Mouse (Mus musculus) liver, embryonic 11.5 days (tissue): ENCODE data around the gene Dguok. TPM values are rescaled to one million over a fixed set of nuclear protein-coding genes. Genes with fewer than 3 reads are reported as not detected.

Source experiments
- ATAC-seq: fragments of 200-750 bp; cut with Nextera tagmentation; replicated peaks from 2 replicates; pipeline ENCODE4 v1.8.0; 2017; ENCODE audit warnings: moderate number of reproducible peaks, mild to moderate bottlenecking, moderate TSS enrichment, moderate library complexity; ENCODE audit not compliant: low FRiP score
- DNase-seq: peaks from one replicate; pipeline ENCODE4 v3.0.0-alpha.2; 2017; ENCODE audit warnings: low spot score
- H3K27ac ChIP-seq: fragments of 300-500 bp; sonication (generic); 2 replicates; pipeline ENCODE4 v1.5.1; 2014; ENCODE audit warnings: mild to moderate bottlenecking, low read depth, low read length, control low read depth
- H3K27me3 ChIP-seq: fragments of 300-500 bp; sonication (generic); replicated peaks from 2 replicates; pipeline ENCODE4 v1.6.1; 2014; ENCODE audit warnings: low read length, mixed read lengths; ENCODE audit not compliant: control insufficient read depth, insufficient read depth
- H3K36me3 ChIP-seq: fragments of 300-500 bp; sonication (generic); 2 replicates; pipeline ENCODE4 v1.6.1; 2014; ENCODE audit warnings: mild to moderate bottlenecking, low read length, moderate library complexity, mixed read lengths; ENCODE audit not compliant: control insufficient read depth, insufficient read depth
- H3K4me1 ChIP-seq: fragments of 300-500 bp; sonication (generic); replicated peaks from 2 replicates; pipeline ENCODE4 v1.6.1; 2014; ENCODE audit warnings: low read length, mixed read lengths; ENCODE audit not compliant: control insufficient read depth, insufficient read depth
- H3K4me2 ChIP-seq: fragments of 300-500 bp; sonication (generic); 2 replicates; pipeline ENCODE4 v1.6.1; 2014; ENCODE audit warnings: mild to moderate bottlenecking, control low read depth, moderate library complexity
- H3K4me3 ChIP-seq: fragments of 300-500 bp; sonication (generic); 2 replicates; pipeline ENCODE4 v1.5.1; 2014; ENCODE audit warnings: low read depth, low read length, control low read depth
- H3K9ac ChIP-seq: fragments of 300-500 bp; sonication (generic); 2 replicates; pipeline ENCODE4 v1.6.1; 2014; ENCODE audit warnings: low read depth, low read length, control low read depth
- H3K9me3 ChIP-seq: fragments of 300-500 bp; sonication (generic); 2 replicates; pipeline ENCODE4 v1.6.1; 2016; ENCODE audit warnings: low read length, inconsistent platforms, mixed read lengths; ENCODE audit not compliant: control insufficient read depth
- WGBS: fragments of 180-500 bp; shearing (Covaris S2); extraction: QIAGEN DNeasy Blood & Tissue Kit; methylation state at CpG from one replicate; pipeline ENCODE4 v1.1.7; 2014; 5-methylcytosine and 5-hydroxymethylcytosine counted together
- polyA plus RNA-seq: library from polyadenylated mRNA; unstranded; fragments of >200 nt; fragmentation: Nextera tagmentation; extraction: Ambion mirVana; gene quantifications from 2 replicates; pipeline ENCODE4 v1.2.1, GENCODE M21; 2014

Dguok gene
- polyA plus RNA-seq, 1 experiment from 2014 or later = 43.4 TPM

- no peak overlapping the region for H3K4me3 ChIP-seq
- peaks cover 2% of the 10 kb centered on the region; the same call in 1 of the 2 replicates for H3K36me3 ChIP-seq
- H3K4me1 ChIP-seq = peaks cover 74% of the 10 kb centered on the region
- 26% methylated on average over 13 of the region's 13 CpGs for WGBS
- H3K9me3 ChIP-seq = no peaks in the 10 kb centered on the region
- peak overlapping the region; percentile 83 for H3K27ac ChIP-seq
- ATAC-seq = no peak
- peak overlapping the region; percentile 16; the same call in 1 of the 2 replicates for H3K9ac ChIP-seq
- H3K27me3 ChIP-seq = no peaks in the 10 kb centered on the region
- peak overlapping the region; percentile 87 for H3K4me2 ChIP-seq
- DNase-seq = no peak
Measured at GRCm38 (mm10) chr6:83443441-83444340, 63.1 kb downstream of the Dguok start.

- DNase-seq = no peak
- Histone ChIP-seq H3K9ac (peak overlapping the region; percentile 83), H3K36me3 (peaks cover 3% of the 10 kb centered on the region; the same call in 1 of the 2 replicates), H3K4me1 (peaks cover 71% of the 10 kb centered on the region), H3K4me2 (peak overlapping the region; percentile 87), H3K4me3 (peak overlapping the region; percentile 71; the same call in 1 of the 2 replicates), H3K27ac (peak overlapping the region; percentile 83), H3K9me3 (no peaks in the 10 kb centered on the region), H3K27me3 (no peaks in the 10 kb centered on the region)
- no peak for ATAC-seq
- 31% methylated on average over 3 of the region's 3 CpGs for WGBS
Measured at GRCm38 (mm10) chr6:83442639-83443038, 64.1 kb downstream of the Dguok start.

GRCm38 (mm10) chr6:83441259-83442061 lies 65.3 kb downstream of the Dguok start:
- H3K36me3 ChIP-seq = peaks cover 5% of the 10 kb centered on the region; the same call in 1 of the 2 replicates
- no peaks in the 10 kb centered on the region for H3K9me3 ChIP-seq
- WGBS = 1% methylated on average over 47 of the region's 48 CpGs
- H3K27me3 ChIP-seq = no peaks in the 10 kb centered on the region
- peak overlapping the region; percentile 87 for H3K4me2 ChIP-seq
- peak overlapping the region; percentile 71 for H3K4me3 ChIP-seq
- DNase-seq (peak; percentile 83), ATAC-seq (peak; percentile 96)
- peaks cover 66% of the 10 kb centered on the region for H3K4me1 ChIP-seq
- peak overlapping the region; percentile 83 for H3K9ac ChIP-seq
- peak overlapping the region; percentile 83 for H3K27ac ChIP-seq

GRCm38 (mm10) chr6:83440510-83441258 lies 66.1 kb downstream of the Dguok start:
- no peaks in the 10 kb centered on the region for H3K9me3 ChIP-seq
- DNase-seq (no peak), ATAC-seq (peak; percentile 13)
- peaks cover 5% of the 10 kb centered on the region; the same call in 1 of the 2 replicates for H3K36me3 ChIP-seq
- H3K4me2 ChIP-seq = peak overlapping the region; percentile 87
- peak overlapping the region; percentile 83 for H3K27ac ChIP-seq
- peak overlapping the region; percentile 83 for H3K9ac ChIP-seq
- H3K27me3 ChIP-seq = no peaks in the 10 kb centered on the region
- 23% methylated on average over 26 of the region's 26 CpGs for WGBS
- peaks cover 60% of the 10 kb centered on the region for H3K4me1 ChIP-seq
- H3K4me3 ChIP-seq = peak overlapping the region; percentile 71

- Histone ChIP-seq H3K9me3 (no peaks in the 10 kb centered on the region), H3K4me1 (peaks cover 61% of the 10 kb centered on the region), H3K4me3 (peak overlapping the region; percentile 71), H3K36me3 (peaks cover 5% of the 10 kb centered on the region; the same call in 1 of the 2 replicates), H3K4me2 (peak overlapping the region; percentile 87), H3K27me3 (no peaks in the 10 kb centered on the region), H3K27ac (no peak overlapping the region), H3K9ac (peak overlapping the region; percentile 83)
- DNase-seq (no peak), ATAC-seq (no peak)
- WGBS = 46% methylated on average over 3 of the region's 3 CpGs
Measured at GRCm38 (mm10) chr6:83440197-83440509, 66.6 kb downstream of the Dguok start.

- H3K27ac ChIP-seq = no peak overlapping the region
- H3K9ac ChIP-seq = no peak overlapping the region; the same call in 1 of the 2 replicates
- H3K36me3 ChIP-seq = peaks cover 5% of the 10 kb centered on the region; the same call in 1 of the 2 replicates
- H3K27me3 ChIP-seq = no peaks in the 10 kb centered on the region
- H3K4me3 ChIP-seq = no peak overlapping the region
- no peaks in the 10 kb centered on the region for H3K9me3 ChIP-seq
- ATAC-seq (no peak), DNase-seq (no peak)
- peak overlapping the region; percentile 87; the same call in 1 of the 2 replicates for H3K4me2 ChIP-seq
- WGBS = 80% methylated on average over 5 of the region's 5 CpGs
- H3K4me1 ChIP-seq = peaks cover 61% of the 10 kb centered on the region
Measured at GRCm38 (mm10) chr6:83439781-83440180, 67.0 kb downstream of the Dguok start.

GRCm38 (mm10) chr6:83439119-83439767 lies 67.5 kb downstream of the Dguok start:
- ATAC-seq (no peak), DNase-seq (no peak)
- H3K4me1 ChIP-seq = peaks cover 57% of the 10 kb centered on the region
- H3K9me3 ChIP-seq = no peaks in the 10 kb centered on the region
- no peak overlapping the region for H3K27ac ChIP-seq
- no peaks in the 10 kb centered on the region for H3K27me3 ChIP-seq
- no peak overlapping the region; the same call in 1 of the 2 replicates for H3K9ac ChIP-seq
- peaks cover 2% of the 10 kb centered on the region; the same call in 1 of the 2 replicates for H3K36me3 ChIP-seq
- WGBS = 91% methylated on average over 13 of the region's 13 CpGs
- H3K4me3 ChIP-seq = no peak overlapping the region
- no peak overlapping the region; the same call in 1 of the 2 replicates for H3K4me2 ChIP-seq
